Mouse (Mus musculus) midbrain, embryonic 15.5 days (tissue): ENCODE results near the gene Gm10762. TPM values are rescaled to one million over a fixed set of nuclear protein-coding genes. Genes with fewer than 3 reads are reported as not detected.

Experiments used
- ATAC-seq: fragments of 200-750 bp; cut with Nextera tagmentation; replicated peaks from 2 replicates; pipeline ENCODE4 v1.8.0; 2017; ENCODE audit warnings: moderate TSS enrichment
- H3K27ac ChIP-seq: fragments of 300-500 bp; sonication (generic); 2 replicates; pipeline ENCODE4 v1.5.1; 2015; ENCODE audit warnings: mild to moderate bottlenecking, inconsistent platforms
- H3K27me3 ChIP-seq: fragments of 300-500 bp; sonication (generic); replicated peaks from 2 replicates; pipeline ENCODE4 v1.6.1; 2015; ENCODE audit warnings: inconsistent platforms
- H3K36me3 ChIP-seq: fragments of 300-500 bp; sonication (generic); replicated peaks from 2 replicates; pipeline ENCODE4 v1.6.1; 2015; ENCODE audit warnings: inconsistent platforms
- H3K4me1 ChIP-seq: fragments of 300-500 bp; sonication (generic); 2 replicates; pipeline ENCODE4 v1.6.1; 2015; ENCODE audit warnings: inconsistent platforms
- H3K4me2 ChIP-seq: fragments of 300-500 bp; sonication (generic); 2 replicates; pipeline ENCODE4 v1.6.1; 2015; ENCODE audit warnings: inconsistent platforms, mild to moderate bottlenecking, moderate library complexity
- H3K4me3 ChIP-seq: fragments of 300-500 bp; sonication (generic); 2 replicates; pipeline ENCODE4 v1.5.1; 2015; ENCODE audit warnings: mild to moderate bottlenecking, inconsistent platforms
- H3K9ac ChIP-seq: fragments of 300-500 bp; sonication (generic); 2 replicates; pipeline ENCODE4 v1.6.1; 2015; ENCODE audit warnings: mild to moderate bottlenecking, inconsistent platforms
- H3K9me3 ChIP-seq: fragments of 300-500 bp; sonication (generic); 2 replicates; pipeline ENCODE4 v1.6.1; 2016; ENCODE audit warnings: inconsistent platforms
- WGBS: fragments of 180-500 bp; shearing (Covaris S2); methylation state at CpG from one replicate; pipeline ENCODE4 v1.1.7; 2015; ENCODE audit warnings: mixed read lengths; 5-methylcytosine and 5-hydroxymethylcytosine counted together
- microRNA-seq: library from miRNA; unstranded; fragments of <30 nt; microRNA quantifications from one replicate; pipeline ENCODE4, GENCODE M21; 2016
- polyA plus RNA-seq: library from polyadenylated mRNA; unstranded; fragments of >200 nt; fragmentation: Nextera tagmentation; extraction: Ambion mirVana; gene quantifications from 2 replicates; pipeline ENCODE4 v1.2.1, GENCODE M21; 2015

Gene Gm10762
- polyA plus RNA-seq, 1 experiment from 2014 or later, result 19.1 TPM

DNA sequence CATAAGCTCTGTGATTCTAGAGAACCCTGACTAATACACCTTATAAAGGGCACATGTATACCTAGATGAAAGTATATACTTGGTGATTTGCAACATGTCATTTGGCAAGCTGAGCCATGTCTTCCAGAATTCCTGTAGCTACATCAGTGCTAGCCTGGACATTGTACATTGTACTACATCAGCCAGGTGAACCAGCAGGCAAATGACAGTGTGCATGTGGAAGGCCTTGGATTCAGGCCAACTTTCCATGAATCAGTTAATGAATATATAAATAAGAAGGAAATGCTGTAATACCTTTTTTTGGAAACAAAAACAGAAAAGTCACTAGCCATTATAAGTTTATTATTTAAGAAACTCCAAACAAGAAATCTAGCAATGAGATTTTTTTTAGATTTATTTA lies 13.3 kb downstream of the Gm10762 start:
- no peak overlapping the region for H3K4me3 ChIP-seq
- no peak for ATAC-seq
- H3K4me2 ChIP-seq, result no peak overlapping the region
- no peaks in the 10 kb centered on the region for H3K9me3 ChIP-seq
- H3K27me3 ChIP-seq, result no peaks in the 10 kb centered on the region
- H3K27ac ChIP-seq, result no peak overlapping the region
- H3K4me1 ChIP-seq, result no peaks in the 10 kb centered on the region
- no peaks in the 10 kb centered on the region for H3K36me3 ChIP-seq
- H3K9ac ChIP-seq, result no peak overlapping the region

GRCm38 (mm10) chr2:128947962-128948588 lies 19.4 kb downstream of the Gm10762 start:
- peaks cover 3% of the 10 kb centered on the region; the same call in 1 of the 2 replicates for H3K27me3 ChIP-seq
- no peak for ATAC-seq
- peaks cover under 1% of the 10 kb centered on the region for H3K4me1 ChIP-seq
- no peak overlapping the region for H3K9ac ChIP-seq
- no peak overlapping the region for H3K4me3 ChIP-seq
- H3K27ac ChIP-seq, result no peak overlapping the region
- H3K9me3 ChIP-seq, result no peaks in the 10 kb centered on the region
- H3K36me3 ChIP-seq, result no peaks in the 10 kb centered on the region
- WGBS, result 39% methylated on average over 6 of the region's 6 CpGs
- no peak overlapping the region for H3K4me2 ChIP-seq

- H3K4me3 ChIP-seq, result peak within 1 kb of the TSS; percentile 95
- H3K36me3 ChIP-seq, result no peaks in the 10 kb centered on the region
- H3K9ac ChIP-seq, result peak within 1 kb of the TSS; percentile 69
- peak within 1 kb of the TSS; percentile 89 for H3K4me2 ChIP-seq
- peak; percentile 94 for ATAC-seq
- 2% methylated on average over 65 of the region's 65 CpGs for WGBS
- peaks cover 3% of the 10 kb centered on the region; the same call in 1 of the 2 replicates for H3K27me3 ChIP-seq
- H3K27ac ChIP-seq, result peak within 1 kb of the TSS; percentile 88
- no peaks in the 10 kb centered on the region for H3K9me3 ChIP-seq
- peaks cover 7% of the 10 kb centered on the region for H3K4me1 ChIP-seq
Observed at GRCm38 (mm10) chr2:128943538-128944528, 23.7 kb downstream of the Gm10762 start, which contains the start of gene Zc3h8. Zc3h8 (minus strand) TSS chr2:128944077.

GRCm38 (mm10) chr2:128936256-128936655 lies 31.3 kb downstream of the Gm10762 start:
- Histone ChIP-seq H3K4me1 (no peaks in the 10 kb centered on the region), H3K36me3 (no peaks in the 10 kb centered on the region; the same call in 1 of the 2 replicates), H3K4me2 (no peak overlapping the region), H3K4me3 (no peak overlapping the region), H3K9me3 (no peaks in the 10 kb centered on the region), H3K27me3 (no peaks in the 10 kb centered on the region), H3K27ac (no peak overlapping the region), H3K9ac (no peak overlapping the region)
- no peak for ATAC-seq
- WGBS, result 94% methylated on average over 3 of the region's 3 CpGs

DNA sequence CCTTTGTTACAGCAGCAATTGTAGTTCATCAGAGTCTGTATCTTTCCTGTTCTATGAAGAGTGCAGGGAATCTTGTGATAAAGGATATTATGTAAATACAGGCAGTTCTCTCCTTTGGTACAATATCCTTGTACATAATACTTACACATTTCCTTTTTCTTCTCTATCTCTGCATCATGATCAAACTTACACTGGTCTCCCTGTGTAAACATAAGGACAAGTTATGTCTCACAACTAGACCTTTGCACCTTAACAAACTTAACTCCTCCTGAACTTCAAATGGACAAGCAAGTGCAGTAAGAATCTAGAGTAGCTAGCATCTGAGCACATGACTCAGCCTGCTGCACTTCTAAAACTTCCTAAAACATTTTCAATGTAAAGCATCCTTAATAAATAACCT lies 36.8 kb downstream of the Gm10762 start:
- no peak overlapping the region for H3K4me2 ChIP-seq
- H3K27ac ChIP-seq, result no peak overlapping the region
- no peaks in the 10 kb centered on the region for H3K4me1 ChIP-seq
- no peaks in the 10 kb centered on the region for H3K9me3 ChIP-seq
- ATAC-seq, result no peak
- no peak overlapping the region for H3K4me3 ChIP-seq
- H3K36me3 ChIP-seq, result peaks cover 24% of the 10 kb centered on the region; the same call in 1 of the 2 replicates
- no peaks in the 10 kb centered on the region for H3K27me3 ChIP-seq
- H3K9ac ChIP-seq, result no peak overlapping the region

DNA sequence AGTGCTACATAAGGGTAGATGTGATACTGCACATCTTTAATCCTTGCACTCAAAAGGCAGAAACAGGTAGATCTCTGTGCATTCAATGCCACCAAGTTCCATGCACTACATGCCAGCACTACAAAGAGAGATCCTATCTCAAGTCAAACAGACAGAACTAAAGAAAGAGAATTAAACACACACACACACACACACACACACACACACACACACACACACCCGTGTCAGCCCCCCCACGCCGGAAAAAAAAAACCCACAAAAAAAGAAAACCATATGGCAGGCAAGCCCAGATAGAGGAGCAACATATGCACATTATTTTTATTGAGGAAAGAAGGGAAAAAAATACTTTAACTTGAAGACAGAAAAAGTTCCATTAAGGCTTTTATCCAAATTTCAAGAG lies 39.1 kb downstream of the Gm10762 start:
- Histone ChIP-seq H3K36me3 (peaks cover 32% of the 10 kb centered on the region; the same call in 1 of the 2 replicates), H3K4me3 (no peak overlapping the region), H3K9me3 (no peaks in the 10 kb centered on the region), H3K4me1 (no peaks in the 10 kb centered on the region), H3K9ac (no peak overlapping the region), H3K4me2 (no peak overlapping the region), H3K27me3 (no peaks in the 10 kb centered on the region), H3K27ac (no peak overlapping the region)
- WGBS, result 73% methylated on average over 3 of the region's 3 CpGs
- ATAC-seq, result no peak

DNA sequence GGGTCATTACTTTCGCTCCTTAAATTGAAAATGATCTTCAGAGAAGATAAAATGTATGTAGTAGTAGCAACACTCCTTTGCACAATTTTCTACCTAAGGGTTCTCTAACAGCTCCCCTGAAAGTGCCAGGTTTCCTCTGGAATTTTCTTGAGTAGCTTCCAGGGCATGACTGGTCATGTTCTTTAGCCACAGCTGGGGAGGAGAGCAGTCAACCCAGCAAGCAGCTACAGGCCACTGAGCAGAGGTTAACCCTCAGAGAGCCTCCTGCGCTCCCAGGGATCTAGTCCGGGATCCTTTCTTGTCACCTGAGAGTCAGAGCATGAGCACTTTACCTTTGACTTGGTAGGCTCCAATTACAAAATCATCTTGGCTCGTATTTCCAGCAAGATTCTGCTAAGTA lies 42.7 kb downstream of the Gm10762 start:
- Histone ChIP-seq H3K4me1 (no peaks in the 10 kb centered on the region), H3K36me3 (peaks cover 25% of the 10 kb centered on the region; the same call in 1 of the 2 replicates), H3K4me2 (no peak overlapping the region), H3K9ac (no peak overlapping the region), H3K27me3 (no peaks in the 10 kb centered on the region), H3K9me3 (no peaks in the 10 kb centered on the region), H3K27ac (no peak overlapping the region), H3K4me3 (no peak overlapping the region)
- no peak for ATAC-seq
- WGBS, result 91% methylated on average over 4 of the region's 4 CpGs

Small RNA genes within 50 kb of the gene (microRNA-seq; reads per million reads assigned to microRNA genes)
- gene Gm22859, result not detected

Other genes starting within 250 kb of the Gm10762 start
- 36.8 and 38.9 TPM in 2 replicates for gene Tmem87b, start 149.6 kb downstream of the Gm10762 start, polyA plus RNA-seq
- gene Fbln7, start 104.7 kb downstream of the Gm10762 start, polyA plus RNA-seq, result 1.9 and 2.2 TPM in 2 replicates
- 13.0 and 14.8 TPM in 2 replicates for gene Zc3h8, start 23.6 kb downstream of the Gm10762 start, polyA plus RNA-seq
- gene Zc3h6, start 323 bp downstream of the Gm10762 start, polyA plus RNA-seq, result 4.2 and 4.3 TPM in 2 replicates
- gene Vinac1, start 80.4 kb upstream of the Gm10762 start, polyA plus RNA-seq, result 0.87 and 1.0 TPM in 2 replicates
- 32.2 and 32.9 TPM in 2 replicates for gene Ttl, start 98.2 kb upstream of the Gm10762 start, polyA plus RNA-seq
- 17.1 and 17.5 TPM in 2 replicates for gene Polr1b, start 133.3 kb upstream of the Gm10762 start, polyA plus RNA-seq
- gene Chchd5, start 162.0 kb upstream of the Gm10762 start, polyA plus RNA-seq, result 19.6 and 20.3 TPM in 2 replicates
- gene Slc20a1, start 231.0 kb upstream of the Gm10762 start, polyA plus RNA-seq, result 57.4 and 60.4 TPM in 2 replicates